Mouse (Mus musculus) spleen, adult 2 months (tissue): ENCODE results near the gene Rcan2.

Experiments used
- CTCF ChIP-seq: fragments of 200-500 bp; IDR thresholded peaks from 2 replicates; pipeline ENCODE4 v1.5.1; 2011; ENCODE audit warnings: mild to moderate bottlenecking, inconsistent platforms; ENCODE audit not compliant: insufficient read depth, insufficient read length, insufficient replicate concordance; ENCODE audit errors: extremely low read depth
- POLR2A ChIP-seq: fragments of 200-500 bp; IDR thresholded peaks from 2 replicates; pipeline ENCODE4 v1.6.1; 2011; ENCODE audit warnings: low read depth, low read length, inconsistent platforms

GRCm38 (mm10) chr17:43877425-43877824, 76.3 kb downstream of the Rcan2 start:
- TF ChIP-seq POLR2A: no peak
- no peak for TF ChIP-seq CTCF
